In genomic region chr10:69542439-69542838, GRCm38 (mm10) we compare ENCODE assay signal across 26 mouse cellular contexts.
"Had no signal": no experiment of that assay in that cellular context is flagged by ENCODE, and none has a peak within 500 bp of the region (broad histone marks: within the 10 kb centered on the region; RNA-seq: fewer than 3 reads in every experiment).

No protein-coding gene starts in this region.

- DNase-seq: cerebellum, adult 8-10 months; cerebellum, adult 9-10 months; cerebellum, adult 9-11 months; cerebellum, postnatal 10 days; cerebellum, postnatal 14 days; cerebellum, postnatal 25 days; cerebellum, postnatal 36 days; embryo, embryonic 11 days; forebrain, postnatal 0 days; gastrocnemius, postnatal 10 days; gastrocnemius, postnatal 14 days; gastrocnemius, postnatal 25 days; gastrocnemius, postnatal 36 days; heart, adult 18-20 months; heart, adult 2 months had no signal

- H3K4me3 ChIP-seq: embryonic facial prominence, embryonic 10.5 days; embryonic facial prominence, embryonic 12.5 days; embryonic facial prominence, embryonic 13.5 days; embryonic facial prominence, embryonic 15.5 days; erythroblast, embryonic 14.5 days; forebrain, embryonic 10.5 days; forebrain, embryonic 12.5 days; forebrain, embryonic 13.5 days; forebrain, embryonic 15.5 days; heart, adult 2 months had no signal

- H3K27me3 ChIP-seq: embryonic facial prominence, embryonic 12.5 days; embryonic facial prominence, embryonic 13.5 days; embryonic facial prominence, embryonic 15.5 days; forebrain, embryonic 12.5 days; forebrain, embryonic 13.5 days; forebrain, embryonic 15.5 days had no signal

- H3K36me3 ChIP-seq: embryonic facial prominence, embryonic 10.5 days; embryonic facial prominence, embryonic 12.5 days; embryonic facial prominence, embryonic 13.5 days; embryonic facial prominence, embryonic 15.5 days; forebrain, embryonic 10.5 days; forebrain, embryonic 12.5 days; forebrain, embryonic 15.5 days had no signal

- H3K4me1 ChIP-seq: embryonic facial prominence, embryonic 15.5 days; forebrain, embryonic 10.5 days had no signal

- H3K9ac ChIP-seq: embryonic facial prominence, embryonic 12.5 days; embryonic facial prominence, embryonic 13.5 days; embryonic facial prominence, embryonic 15.5 days; forebrain, embryonic 12.5 days; forebrain, embryonic 13.5 days; forebrain, embryonic 15.5 days; forebrain, postnatal 0 days had no signal

- H3K4me2 ChIP-seq: embryonic facial prominence, embryonic 12.5 days; embryonic facial prominence, embryonic 13.5 days; embryonic facial prominence, embryonic 15.5 days; forebrain, embryonic 12.5 days; forebrain, embryonic 13.5 days; forebrain, embryonic 15.5 days had no signal

- ATAC-seq: forebrain, embryonic 13.5 days; forebrain, embryonic 14.5 days; forebrain, embryonic 15.5 days; forebrain, embryonic 16.5 days; forebrain, postnatal 0 days had no signal

- H3K9me3 ChIP-seq: embryonic facial prominence, embryonic 10.5 days; embryonic facial prominence, embryonic 12.5 days; embryonic facial prominence, embryonic 13.5 days; embryonic facial prominence, embryonic 15.5 days; forebrain, embryonic 10.5 days; forebrain, embryonic 12.5 days; forebrain, embryonic 13.5 days; forebrain, embryonic 15.5 days had no signal

- H3K27ac ChIP-seq: embryonic facial prominence, embryonic 10.5 days; embryonic facial prominence, embryonic 12.5 days; embryonic facial prominence, embryonic 13.5 days; embryonic facial prominence, embryonic 15.5 days; forebrain, embryonic 10.5 days; forebrain, embryonic 12.5 days; forebrain, embryonic 13.5 days; forebrain, embryonic 15.5 days; heart, adult 2 months had no signal
